Mouse (Mus musculus) bone marrow macrophage, adult 2 months (primary cell): ENCODE results near the gene Psma1. TPM values are rescaled to one million over a fixed set of nuclear protein-coding genes. Genes with fewer than 3 reads are reported as not detected.

Source experiments
- H3K27ac ChIP-seq: 2 replicates; pipeline ENCODE4 v1.5.1; 2012; ENCODE audit warnings: low read depth, low read length; ENCODE audit not compliant: insufficient read depth
- H3K4me1 ChIP-seq: 2 replicates; pipeline ENCODE4 v1.6.1; 2012; ENCODE audit warnings: low read length; ENCODE audit not compliant: control insufficient read depth, insufficient read depth
- H3K4me3 ChIP-seq: 2 replicates; pipeline ENCODE4 v1.5.1; 2012; ENCODE audit warnings: mild to moderate bottlenecking, low read length, moderate library complexity; ENCODE audit not compliant: insufficient read depth
- CTCF ChIP-seq: IDR thresholded peaks from 2 replicates; pipeline ENCODE4 v1.5.1; 2012; ENCODE audit warnings: low read depth, mild to moderate bottlenecking, low read length, moderate library complexity
- POLR2A ChIP-seq: IDR thresholded peaks from 2 replicates; pipeline ENCODE4 v1.6.1; 2012; ENCODE audit warnings: mild to moderate bottlenecking, low read depth, low read length, borderline replicate concordance
- polyA plus RNA-seq: library from polyadenylated mRNA; stranded (reverse); fragments of >200 nt; gene quantifications from 2 replicates; pipeline ENCODE4 v1.2.4, GENCODE M21; 2012; ENCODE audit not compliant: missing spikeins, insufficient read depth, insufficient read length

Psma1 gene
- polyA plus RNA-seq, 1 experiment, result 158 TPM

- Histone ChIP-seq H3K27ac (no peak overlapping the region), H3K4me1 (peaks cover 2% of the 10 kb centered on the region), H3K4me3 (no peak overlapping the region)
- TF ChIP-seq CTCF (no peak), POLR2A (no peak)
Observed at GRCm38 (mm10) chr7:114281671-114282070, 5.8 kb upstream of the Psma1 start.

- Histone ChIP-seq H3K27ac (peak overlapping the region; percentile 71), H3K4me1 (peaks cover 5% of the 10 kb centered on the region), H3K4me3 (peak overlapping the region; percentile 99)
- no peak for TF ChIP-seq POLR2A
- TF ChIP-seq CTCF, result no peak
Observed at GRCm38 (mm10) chr7:114275372-114276004, 430 bp downstream of the Psma1 start.

- no peak overlapping the region for H3K4me3 ChIP-seq
Observed at GRCm38 (mm10) chr7:114268446-114268845, 7.5 kb downstream of the Psma1 start.

GRCm38 (mm10) chr7:114253885-114254833 lies 21.8 kb downstream of the Psma1 start, which contains the start of gene Copb1:
Gene Copb1, minus strand, starts transcription at chr7:114254711.
- TF ChIP-seq CTCF (no peak), POLR2A (no peak)
- H3K4me3 ChIP-seq, result peak within 1 kb of the TSS; percentile 93
- peaks cover 4% of the 10 kb centered on the region for H3K4me1 ChIP-seq
- peak within 1 kb of the TSS; percentile 30; the same call in 1 of the 2 replicates for H3K27ac ChIP-seq

More at GRCm38 (mm10) chr7:114268446-114268845, 7.5 kb downstream of the Psma1 start:
- no peak overlapping the region for H3K27ac ChIP-seq
- TF ChIP-seq CTCF (no peak), POLR2A (no peak)
- no peaks in the 10 kb centered on the region for H3K4me1 ChIP-seq

- Histone ChIP-seq H3K27ac (no peak overlapping the region), H3K4me1 (peaks cover 4% of the 10 kb centered on the region), H3K4me3 (no peak overlapping the region)
- TF ChIP-seq POLR2A (no peak), CTCF (no peak)
Observed at GRCm38 (mm10) chr7:114251684-114252083, 24.2 kb downstream of the Psma1 start.

GRCm38 (mm10) chr7:114233980-114234379 lies 41.9 kb downstream of the Psma1 start:
- Histone ChIP-seq H3K27ac (no peak overlapping the region), H3K4me1 (no peaks in the 10 kb centered on the region), H3K4me3 (no peak overlapping the region)
- TF ChIP-seq POLR2A, result no peak
- TF ChIP-seq CTCF, result no peak

- TF ChIP-seq POLR2A (no peak), CTCF (no peak)
- no peaks in the 10 kb centered on the region for H3K4me1 ChIP-seq
- H3K4me3 ChIP-seq, result no peak overlapping the region
- H3K27ac ChIP-seq, result no peak overlapping the region
Observed at GRCm38 (mm10) chr7:114232982-114233381, 42.9 kb downstream of the Psma1 start.

GRCm38 (mm10) chr7:114231857-114232256 lies 44.1 kb downstream of the Psma1 start:
- TF ChIP-seq CTCF (no peak), POLR2A (no peak)
- Histone ChIP-seq H3K4me3 (no peak overlapping the region), H3K4me1 (no peaks in the 10 kb centered on the region), H3K27ac (no peak overlapping the region)

- no peak overlapping the region for H3K27ac ChIP-seq
- no peak for TF ChIP-seq CTCF
- no peak for TF ChIP-seq POLR2A
- H3K4me1 ChIP-seq, result no peaks in the 10 kb centered on the region
- H3K4me3 ChIP-seq, result no peak overlapping the region
Observed at GRCm38 (mm10) chr7:114226521-114226920, 49.4 kb downstream of the Psma1 start.

GRCm38 (mm10) chr7:114220433-114220832 lies 55.5 kb downstream of the Psma1 start:
- H3K27ac ChIP-seq, result no peak overlapping the region
- no peaks in the 10 kb centered on the region for H3K4me1 ChIP-seq
- TF ChIP-seq CTCF (no peak), POLR2A (no peak)
- H3K4me3 ChIP-seq, result no peak overlapping the region
